Mouse (Mus musculus) neural tube, embryonic 11.5 days (tissue): ENCODE data around the gene Aasdh. TPM values are rescaled to one million over a fixed set of nuclear protein-coding genes. Genes with fewer than 3 reads are reported as not detected.

ENCODE experiments used
- ATAC-seq: fragments of 200-750 bp; cut with Nextera tagmentation; 2 replicates; pipeline ENCODE4 v1.8.0; 2017; ENCODE audit warnings: moderate number of reproducible peaks, mild to moderate bottlenecking, moderate TSS enrichment, moderate library complexity; ENCODE audit not compliant: insufficient read depth, low FRiP score, low TSS enrichment
- DNase-seq: peaks from one replicate; pipeline ENCODE4 v3.0.0-alpha.2; 2015; ENCODE audit warnings: low spot score
- H3K27ac ChIP-seq: fragments of 300-500 bp; sonication (generic); 2 replicates; pipeline ENCODE4 v1.5.1; 2014; ENCODE audit warnings: low read depth, mild to moderate bottlenecking, low read length
- H3K27me3 ChIP-seq: fragments of 300-500 bp; sonication (generic); 2 replicates; pipeline ENCODE4 v1.6.1; 2014; ENCODE audit warnings: mild to moderate bottlenecking, low read length, mixed read lengths; ENCODE audit not compliant: control insufficient read depth, insufficient read depth
- H3K36me3 ChIP-seq: fragments of 300-500 bp; sonication (generic); 2 replicates; pipeline ENCODE4 v1.6.1; 2014; ENCODE audit warnings: mild to moderate bottlenecking, low read length, moderate library complexity, mixed read lengths; ENCODE audit not compliant: control insufficient read depth, insufficient read depth
- H3K4me1 ChIP-seq: fragments of 300-500 bp; sonication (generic); 2 replicates; pipeline ENCODE4 v1.6.1; 2014; ENCODE audit warnings: low read length, mixed read lengths; ENCODE audit not compliant: control insufficient read depth, insufficient read depth
- H3K4me2 ChIP-seq: fragments of 300-500 bp; sonication (generic); 2 replicates; pipeline ENCODE4 v1.6.1; 2014; ENCODE audit warnings: low read depth, mild to moderate bottlenecking, moderate library complexity
- H3K4me3 ChIP-seq: fragments of 300-500 bp; sonication (generic); 2 replicates; pipeline ENCODE4 v1.5.1; 2014; ENCODE audit warnings: low read depth, low read length
- H3K9ac ChIP-seq: fragments of 300-500 bp; sonication (generic); 2 replicates; pipeline ENCODE4 v1.6.1; 2014; ENCODE audit warnings: mild to moderate bottlenecking, low read length
- H3K9me3 ChIP-seq: fragments of 300-500 bp; sonication (generic); 2 replicates; pipeline ENCODE4 v1.6.1; 2016; ENCODE audit warnings: low read length; ENCODE audit not compliant: control insufficient read depth
- WGBS: fragments of 180-500 bp; shearing (Covaris S2); extraction: QIAGEN DNeasy Blood & Tissue Kit; methylation state at CpG from one replicate; pipeline ENCODE4 v1.1.7; 2014; 5-methylcytosine and 5-hydroxymethylcytosine counted together
- polyA plus RNA-seq: library from polyadenylated mRNA; unstranded; fragments of >200 nt; fragmentation: Nextera tagmentation; extraction: Ambion mirVana; gene quantifications from 2 replicates; pipeline ENCODE4 v1.2.1, GENCODE M21; 2014

The Aasdh gene
- polyA plus RNA-seq, 1 experiment from 2014 or later: 14.6 TPM

- no peak overlapping the region for H3K27ac ChIP-seq
- no peaks in the 10 kb centered on the region for H3K27me3 ChIP-seq
- WGBS: 84% methylated on average over 2 of the region's 2 CpGs
- no peaks in the 10 kb centered on the region for H3K9me3 ChIP-seq
- H3K4me1 ChIP-seq: no peaks in the 10 kb centered on the region
- no peak overlapping the region for H3K9ac ChIP-seq
- no peaks in the 10 kb centered on the region for H3K36me3 ChIP-seq
- H3K4me3 ChIP-seq: no peak overlapping the region
- no peak for DNase-seq
- no peak for ATAC-seq
- no peak overlapping the region for H3K4me2 ChIP-seq
These were observed 63.5 kb downstream of the Aasdh start for GRCm38 (mm10) chr5:76841859-76842258.

GRCm38 (mm10) chr5:76839786-76840185 is 65.5 kb downstream of the Aasdh start:
- DNase-seq (no peak), ATAC-seq (no peak)
- Histone ChIP-seq H3K4me1 (no peaks in the 10 kb centered on the region), H3K9ac (no peak overlapping the region), H3K9me3 (no peaks in the 10 kb centered on the region), H3K36me3 (no peaks in the 10 kb centered on the region), H3K27me3 (no peaks in the 10 kb centered on the region), H3K4me3 (no peak overlapping the region), H3K27ac (no peak overlapping the region), H3K4me2 (no peak overlapping the region)
- WGBS: 84% methylated on average over 6 of the region's 6 CpGs

- Histone ChIP-seq H3K9ac (no peak overlapping the region), H3K27me3 (no peaks in the 10 kb centered on the region), H3K4me3 (no peak overlapping the region), H3K27ac (no peak overlapping the region), H3K4me2 (no peak overlapping the region), H3K9me3 (no peaks in the 10 kb centered on the region), H3K36me3 (no peaks in the 10 kb centered on the region), H3K4me1 (no peaks in the 10 kb centered on the region)
- no peak for ATAC-seq
- no peak for DNase-seq
- 59% methylated on average over 5 of the region's 5 CpGs for WGBS
These were observed 68.3 kb downstream of the Aasdh start for GRCm38 (mm10) chr5:76837018-76837417.

- no peaks in the 10 kb centered on the region for H3K9me3 ChIP-seq
These were observed 72.6 kb downstream of the Aasdh start for GRCm38 (mm10) chr5:76832529-76833210.

GRCm38 (mm10) chr5:76828527-76829240 is 76.6 kb downstream of the Aasdh start:
- H3K36me3 ChIP-seq: no peaks in the 10 kb centered on the region
- no peak overlapping the region for H3K4me2 ChIP-seq
- no peaks in the 10 kb centered on the region for H3K27me3 ChIP-seq
- WGBS: 81% methylated on average over 7 of the region's 7 CpGs
- H3K9ac ChIP-seq: no peak overlapping the region
- H3K4me1 ChIP-seq: no peaks in the 10 kb centered on the region
- DNase-seq: no peak
- H3K9me3 ChIP-seq: no peaks in the 10 kb centered on the region
- H3K4me3 ChIP-seq: no peak overlapping the region
- ATAC-seq: no peak
- no peak overlapping the region for H3K27ac ChIP-seq

More at GRCm38 (mm10) chr5:76832529-76833210, 72.6 kb downstream of the Aasdh start:
- H3K36me3 ChIP-seq: no peaks in the 10 kb centered on the region
- no peak overlapping the region for H3K4me3 ChIP-seq
- H3K27ac ChIP-seq: no peak overlapping the region
- DNase-seq: no peak
- no peak for ATAC-seq
- no peaks in the 10 kb centered on the region for H3K27me3 ChIP-seq
- H3K4me1 ChIP-seq: no peaks in the 10 kb centered on the region
- no peak overlapping the region for H3K4me2 ChIP-seq
- H3K9ac ChIP-seq: no peak overlapping the region
- 65% methylated on average over 17 of the region's 17 CpGs for WGBS

Other genes starting within 250 kb of the Aasdh start
- gene C530008M17Rik, start 249.0 kb downstream of the Aasdh start, polyA plus RNA-seq: 36.8 and 38.6 TPM in 2 replicates
- 375 and 378 TPM in 2 replicates for gene Paics, start 45.8 kb upstream of the Aasdh start, polyA plus RNA-seq
- gene Ppat, start 46.1 kb upstream of the Aasdh start, polyA plus RNA-seq: 38.5 and 40.8 TPM in 2 replicates
- 80.7 and 84.3 TPM in 2 replicates for gene Srp72, start 69.2 kb upstream of the Aasdh start, polyA plus RNA-seq
- not detected in 2 replicates for gene Arl9, start 98.5 kb upstream of the Aasdh start, polyA plus RNA-seq
- gene Thegl, start 110.5 kb upstream of the Aasdh start, polyA plus RNA-seq: 0.28 TPM in 1 of 2 replicates, not detected in the other
- gene Hopx, start 209.6 kb upstream of the Aasdh start, polyA plus RNA-seq: 1.2 and 1.6 TPM in 2 replicates